Comparison of ENCODE assay signal across 13 mouse cellular contexts in genomic region chr19:10976318-10976717, GRCm38 (mm10). TPM values are rescaled to one million over a fixed set of nuclear protein-coding genes. Genes with fewer than 3 reads are reported as not detected.
DNase-seq lines count a peak whose midpoint lies in the region; ATAC-seq and TF ChIP-seq lines count a peak whose summit lies in the region.
"Had no signal": no experiment of that assay in that cellular context is flagged by ENCODE, and none has a peak within 500 bp of the region (broad histone marks: within the 10 kb centered on the region; RNA-seq: fewer than 3 reads in every experiment).

No protein-coding gene starts in this region.

- H3K9ac ChIP-seq in lung, embryonic 14.5 days: no peak overlapping the region
- H3K9ac ChIP-seq: limb, embryonic 15.5 days; neural tube, embryonic 13.5 days had no signal

- TF ChIP-seq CTCF in layer of hippocampus, adult 2 months (conservative IDR thresholded peaks at IDR 0.05): peak; percentile 69
- peak; percentile 46 for TF ChIP-seq CTCF in lung, embryonic 14.5 days (IDR thresholded peaks at IDR 0.05; ENCODE audit: low read depth)

- DNase-seq in CD4-positive, CD25-positive, alpha-beta regulatory T cell, adult 2 months (ENCODE audit: low read depth, low spot score): peak; percentile 54
- no peak for DNase-seq in layer of hippocampus, adult 2 months (ENCODE audit: low spot score in 2 of 2)
- DNase-seq in layer of hippocampus, postnatal 10 days (ENCODE audit: low spot score in 2 of 2): no peak
- peak; percentile 64 for DNase-seq in ES-CJ7 (ENCODE audit: low read depth, low spot score)
- peak; percentile 27 for DNase-seq in lung, embryonic 14.5 days
- no peak for DNase-seq in ovary, postnatal 14 days (ENCODE audit: low spot score)
- DNase-seq: cerebellum, adult 9-10 months; kidney, adult 8-10 months had no signal

- ATAC-seq in CD4-positive, CD25-positive, alpha-beta regulatory T cell, adult 4 months: no peak
- no peak for ATAC-seq in lung, embryonic 14.5 days (ENCODE audit: insufficient read depth)
- ATAC-seq in megakaryocyte progenitor cell, adult 5-6 weeks (replicated peaks; ENCODE audit: poor library complexity): no peak
- ATAC-seq: forebrain, embryonic 16.5 days had no signal

- H3K36me3 ChIP-seq in lung, embryonic 14.5 days (ENCODE audit: insufficient read depth): no peaks in the 10 kb centered on the region
- H3K36me3 ChIP-seq: limb, embryonic 15.5 days; neural tube, embryonic 13.5 days had no signal

- no peak overlapping the region for H3K4me2 ChIP-seq in lung, embryonic 14.5 days
- H3K4me2 ChIP-seq: limb, embryonic 15.5 days; neural tube, embryonic 13.5 days had no signal

- no peaks in the 10 kb centered on the region for H3K27me3 ChIP-seq in lung, embryonic 14.5 days (ENCODE audit: insufficient read depth, low read length)
- H3K27me3 ChIP-seq: limb, embryonic 15.5 days; neural tube, embryonic 13.5 days had no signal

- no peak overlapping the region for H3K27ac ChIP-seq in layer of hippocampus, adult 2 months
- no peak overlapping the region for H3K27ac ChIP-seq in lung, embryonic 14.5 days (ENCODE audit: low read depth)
- H3K27ac ChIP-seq: limb, embryonic 15.5 days; neural tube, embryonic 13.5 days had no signal

- H3K4me1 ChIP-seq in lung, embryonic 14.5 days (ENCODE audit: insufficient read depth): 0 out of 2 replicates have a peak, but pooled peaks cover 9% of the 10 kb centered on the region

- WGBS in lung, embryonic 14.5 days: 38% methylated on average over 4 of the region's 4 CpGs

- H3K9me3 ChIP-seq in lung, embryonic 14.5 days (ENCODE audit: low read depth, low read length): no peaks in the 10 kb centered on the region; the same call in 1 of the 2 replicates
- H3K9me3 ChIP-seq: limb, embryonic 15.5 days; neural tube, embryonic 13.5 days had no signal

- no peak overlapping the region for H3K4me3 ChIP-seq in layer of hippocampus, adult 2 months
- no peak overlapping the region for H3K4me3 ChIP-seq in lung, embryonic 14.5 days (ENCODE audit: low read depth, low read length)
- H3K4me3 ChIP-seq: limb, embryonic 15.5 days; neural tube, embryonic 13.5 days had no signal

RNA-seq across cellular contexts. Expression of gene Ms4a10, which starts 1.8 kb away (rescaled TPM):
- polyA plus RNA-seq in CD4-positive, CD25-positive, alpha-beta regulatory T cell, adult 4 months (2017; shearing (Covaris generic)): not detected
- not detected for total RNA-seq in layer of hippocampus, adult 2 months (2021)
- not detected for total RNA-seq in layer of hippocampus, postnatal 10 days (2021)
- not detected in 2 replicates for polyA plus RNA-seq in lung, embryonic 14.5 days (2014; fragmentation: Nextera tagmentation; extraction: Ambion mirVana)
- total RNA-seq in megakaryocyte progenitor cell, adult 5-6 weeks (2015): not detected in 2 replicates
- total RNA-seq in megakaryocyte progenitor cell, adult 5-6 weeks (2017): not detected in 2 replicates
- polyA plus RNA-seq: forebrain, embryonic 16.5 days; neural tube, embryonic 13.5 days had no signal

RNA-seq across cellular contexts. Expression of gene Ms4a15, which starts 16.7 kb away (rescaled TPM):
- under 1 TPM in 1 of 2 experiments, not detected in 1; 0.31 TPM for polyA plus RNA-seq in CD4-positive, CD25-positive, alpha-beta regulatory T cell, adult 4 months (2017; shearing (Covaris generic))
- total RNA-seq in layer of hippocampus, adult 2 months (2021): not detected
- not detected for total RNA-seq in layer of hippocampus, postnatal 10 days (2021)
- polyA plus RNA-seq in lung, embryonic 14.5 days (2014; fragmentation: Nextera tagmentation; extraction: Ambion mirVana): not detected in 2 replicates
- not detected in 2 replicates for total RNA-seq in megakaryocyte progenitor cell, adult 5-6 weeks (2015)
- total RNA-seq in megakaryocyte progenitor cell, adult 5-6 weeks (2017): not detected in 2 replicates
- polyA plus RNA-seq: limb, embryonic 15.5 days; neural tube, embryonic 13.5 days had no signal

RNA-seq across cellular contexts. Expression of gene Ccdc86, which starts 27.3 kb away (rescaled TPM):
- 10 to 100 TPM in 1 of 2 experiments, 1 to 10 TPM in 1; 8.8 to 11.7 TPM for polyA plus RNA-seq in CD4-positive, CD25-positive, alpha-beta regulatory T cell, adult 4 months (2017; shearing (Covaris generic))
- total RNA-seq in layer of hippocampus, adult 2 months (2021): 1 to 10 TPM; 7.9 to 9.7 TPM
- total RNA-seq in layer of hippocampus, postnatal 10 days (2021): 1 to 10 TPM; 9.3 to 9.9 TPM
- 28.5 and 32.7 TPM in 2 replicates for polyA plus RNA-seq in lung, embryonic 14.5 days (2014; fragmentation: Nextera tagmentation; extraction: Ambion mirVana)
- 28.1 and 31.0 TPM in 2 replicates for total RNA-seq in megakaryocyte progenitor cell, adult 5-6 weeks (2015)
- 17.6 and 20.5 TPM in 2 replicates for total RNA-seq in megakaryocyte progenitor cell, adult 5-6 weeks (2017)

RNA-seq across cellular contexts. Expression of gene Ptgdr2, which starts 39.4 kb away (rescaled TPM):
- not detected for polyA plus RNA-seq in CD4-positive, CD25-positive, alpha-beta regulatory T cell, adult 4 months (2017; shearing (Covaris generic))
- under 1 TPM in 1 of 2 experiments, not detected in 1; 0.25 TPM for total RNA-seq in layer of hippocampus, adult 2 months (2021)
- total RNA-seq in layer of hippocampus, postnatal 10 days (2021): under 1 TPM; 0.29 to 0.39 TPM
- polyA plus RNA-seq in lung, embryonic 14.5 days (2014; fragmentation: Nextera tagmentation; extraction: Ambion mirVana): not detected in 2 replicates
- 0.07 and 0.17 TPM in 2 replicates for total RNA-seq in megakaryocyte progenitor cell, adult 5-6 weeks (2015)
- 0.07 TPM in 1 of 2 replicates, not detected in the other for total RNA-seq in megakaryocyte progenitor cell, adult 5-6 weeks (2017)
- polyA plus RNA-seq: limb, embryonic 15.5 days; neural tube, embryonic 13.5 days had no signal

RNA-seq across cellular contexts. Expression of gene Ms4a18, which starts 41.5 kb away (rescaled TPM):
- not detected for polyA plus RNA-seq in CD4-positive, CD25-positive, alpha-beta regulatory T cell, adult 4 months (2017; shearing (Covaris generic))
- not detected for total RNA-seq in layer of hippocampus, adult 2 months (2021)
- not detected for total RNA-seq in layer of hippocampus, postnatal 10 days (2021)
- polyA plus RNA-seq in lung, embryonic 14.5 days (2014; fragmentation: Nextera tagmentation; extraction: Ambion mirVana): not detected in 2 replicates
- total RNA-seq in megakaryocyte progenitor cell, adult 5-6 weeks (2015): not detected in 2 replicates
- total RNA-seq in megakaryocyte progenitor cell, adult 5-6 weeks (2017): not detected in 2 replicates
- polyA plus RNA-seq: forebrain, embryonic 16.5 days; limb, embryonic 15.5 days; neural tube, embryonic 13.5 days had no signal

Comparison
In these comparisons a context has a peak if more than half of its experiments do, and no peak if none do; other contexts are left out.
1. DNase-seq: peak in CD4-positive, CD25-positive, alpha-beta regulatory T cell, adult 2 months (single experiment), ES-CJ7 (single experiment) and lung, embryonic 14.5 days (single experiment); none in layer of hippocampus, adult 2 months (0 of 2), layer of hippocampus, postnatal 10 days (0 of 2) and ovary, postnatal 14 days (single experiment).